Mouse (Mus musculus) liver, adult 2 months (tissue): ENCODE data around the gene Pitpnm1. TPM values are rescaled to one million over a fixed set of nuclear protein-coding genes. Genes with fewer than 3 reads are reported as not detected.
A peak's percentile ranks its signal among the peaks of the same experiment; 100 is the strongest.

ENCODE experiments used
- DNase-seq: peaks from one replicate; pipeline ENCODE4 v3.0.0-alpha.2; 2011; ENCODE audit warnings: low read depth, low spot score; ENCODE audit errors: extremely low read depth
- H3K27ac ChIP-seq: fragments of 200-500 bp; replicated peaks from 2 replicates; pipeline ENCODE4 v1.5.1; 2012; ENCODE audit warnings: low read depth, mild to moderate bottlenecking, control low read depth, inconsistent platforms, low read length; ENCODE audit not compliant: insufficient read depth
- H3K27me3 ChIP-seq: fragments of 200-500 bp; 2 replicates; pipeline ENCODE4 v1.6.1; 2012; ENCODE audit warnings: mild to moderate bottlenecking, moderate library complexity, low read length, inconsistent platforms; ENCODE audit not compliant: control insufficient read depth, insufficient read depth
- H3K36me3 ChIP-seq: fragments of 200-500 bp; 2 replicates; pipeline ENCODE4 v1.6.1; 2012; ENCODE audit warnings: low read length, inconsistent platforms; ENCODE audit not compliant: control insufficient read depth, insufficient read depth
- H3K4me1 ChIP-seq: fragments of 200-500 bp; 2 replicates; pipeline ENCODE4 v1.6.1; 2011; ENCODE audit warnings: low read length; ENCODE audit not compliant: control insufficient read depth, insufficient read depth
- H3K4me3 ChIP-seq: fragments of 200-500 bp; 2 replicates; pipeline ENCODE4 v1.5.1; 2011; ENCODE audit warnings: low read depth, mild to moderate bottlenecking, control low read depth, low read length, moderate library complexity; ENCODE audit not compliant: insufficient read depth
- H3K79me2 ChIP-seq: fragments of 200-500 bp; 2 replicates; pipeline ENCODE4 v1.6.1; 2012; ENCODE audit warnings: inconsistent platforms, mild to moderate bottlenecking, low read length, moderate library complexity; ENCODE audit not compliant: control insufficient read depth, insufficient read depth
- H3K9ac ChIP-seq: fragments of 200-500 bp; 2 replicates; pipeline ENCODE4 v1.6.1; 2012; ENCODE audit warnings: low read depth, mild to moderate bottlenecking, control low read depth, inconsistent platforms, low read length
- CTCF ChIP-seq: fragments of 200-500 bp; IDR thresholded peaks from 2 replicates; pipeline ENCODE4 v1.5.1; 2011; ENCODE audit warnings: low read depth, low read length, control low read depth
- POLR2A ChIP-seq: fragments of 200-500 bp; IDR thresholded peaks from 2 replicates; pipeline ENCODE4 v1.6.1; 2011; ENCODE audit warnings: low read length, control low read depth; ENCODE audit not compliant: insufficient read depth; ENCODE audit errors: extremely low read depth
- WGBS: fragments of 180-500 bp; shearing (Covaris S2); methylation state at CpG from one replicate; pipeline ENCODE4 v1.1.7; 2018; 5-methylcytosine and 5-hydroxymethylcytosine counted together
- polyA plus RNA-seq: library from polyadenylated mRNA; depleted of rRNA; stranded (reverse); fragments of >200 nt; gene quantifications from 2 replicates; pipeline ENCODE4 v1.2.3, GENCODE M21; 2012
- total RNA-seq: library from RNA; depleted of rRNA; stranded (reverse); fragments of >200 nt; gene quantifications from 2 replicates; pipeline ENCODE4 v1.2.3, GENCODE M21; 2014

Pitpnm1 gene
- total and polyA plus RNA-seq, 2 experiments, result 1.7 to 14.2 TPM

DNA sequence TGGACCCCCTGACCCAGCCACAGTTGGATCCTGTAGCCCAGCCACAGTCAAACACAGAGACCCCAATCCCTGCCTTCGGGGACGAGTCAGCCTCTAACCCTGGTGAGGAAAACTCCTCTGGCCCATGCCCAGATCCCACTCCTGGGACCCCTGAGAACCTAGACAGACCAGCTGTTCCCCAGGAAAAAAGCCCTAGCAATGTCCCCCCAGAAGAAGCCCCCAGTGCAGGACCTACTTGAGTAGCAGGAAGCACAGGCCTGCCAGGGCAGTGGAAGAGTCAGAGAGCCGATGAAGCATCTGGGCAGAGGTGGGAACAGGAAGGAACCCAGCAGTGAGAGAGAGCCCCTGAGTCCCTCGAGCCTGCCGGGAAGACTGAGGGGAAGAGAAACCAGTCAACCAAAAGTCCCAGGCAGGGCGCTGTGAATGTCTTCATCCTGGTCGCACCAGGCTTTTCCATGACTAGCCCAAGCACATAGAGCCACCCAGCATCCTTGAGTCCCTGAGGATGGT is 44.0 kb downstream of the Pitpnm1 start, which contains the start of gene Cabp4:
Gene Cabp4 (minus strand): TSS at position 275 of the 510 bp plus-strand sequence.
- no peak for DNase-seq
- Histone ChIP-seq H3K36me3 (no peaks in the 10 kb centered on the region), H3K27me3 (no peaks in the 10 kb centered on the region), H3K4me3 (no peak within 1 kb of the TSS), H3K27ac (peak within 1 kb of the TSS; percentile 9; the same call in 1 of the 2 replicates), H3K9ac (no peak within 1 kb of the TSS), H3K79me2 (peaks cover 3% of the 10 kb centered on the region; the same call in 1 of the 2 replicates), H3K4me1 (peaks cover 3% of the 10 kb centered on the region)
- TF ChIP-seq POLR2A (no peak), CTCF (no peak)
- WGBS, result 84% methylated on average over 7 of the region's 7 CpGs

GRCm38 (mm10) chr19:4144550-4145498 is 45.0 kb downstream of the Pitpnm1 start:
- Histone ChIP-seq H3K27ac (peak overlapping the region; percentile 21; the same call in 1 of the 2 replicates), H3K36me3 (no peaks in the 10 kb centered on the region), H3K79me2 (peaks cover 10% of the 10 kb centered on the region; the same call in 1 of the 2 replicates), H3K4me3 (no peak overlapping the region), H3K4me1 (peaks cover 12% of the 10 kb centered on the region), H3K27me3 (no peaks in the 10 kb centered on the region), H3K9ac (no peak overlapping the region)
- no peak for DNase-seq
- 85% methylated on average over 16 of the region's 16 CpGs for WGBS
- TF ChIP-seq CTCF (no peak), POLR2A (no peak)

DNA sequence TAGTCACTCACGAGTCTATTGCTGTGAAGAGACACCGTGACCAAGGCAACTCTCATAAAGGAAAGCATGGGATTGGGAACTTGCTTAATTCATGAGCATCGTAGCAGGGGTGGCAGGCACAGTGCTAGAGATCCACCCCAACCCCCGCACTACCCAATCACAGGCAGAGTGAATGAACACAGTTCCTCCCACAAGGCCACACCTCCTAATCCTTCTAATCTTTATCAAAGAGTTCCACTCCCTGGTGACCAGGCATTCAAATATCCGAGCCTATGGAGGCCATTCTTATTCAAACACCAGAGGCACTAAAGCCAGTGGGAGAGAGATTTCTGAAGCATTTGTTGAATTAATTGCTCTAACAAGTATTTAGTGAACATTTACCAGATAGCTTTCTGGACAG is 46.1 kb downstream of the Pitpnm1 start:
- H3K27ac ChIP-seq, result no peak overlapping the region
- WGBS, result 96% methylated on average over 5 of the region's 5 CpGs
- no peak for TF ChIP-seq POLR2A

DNA sequence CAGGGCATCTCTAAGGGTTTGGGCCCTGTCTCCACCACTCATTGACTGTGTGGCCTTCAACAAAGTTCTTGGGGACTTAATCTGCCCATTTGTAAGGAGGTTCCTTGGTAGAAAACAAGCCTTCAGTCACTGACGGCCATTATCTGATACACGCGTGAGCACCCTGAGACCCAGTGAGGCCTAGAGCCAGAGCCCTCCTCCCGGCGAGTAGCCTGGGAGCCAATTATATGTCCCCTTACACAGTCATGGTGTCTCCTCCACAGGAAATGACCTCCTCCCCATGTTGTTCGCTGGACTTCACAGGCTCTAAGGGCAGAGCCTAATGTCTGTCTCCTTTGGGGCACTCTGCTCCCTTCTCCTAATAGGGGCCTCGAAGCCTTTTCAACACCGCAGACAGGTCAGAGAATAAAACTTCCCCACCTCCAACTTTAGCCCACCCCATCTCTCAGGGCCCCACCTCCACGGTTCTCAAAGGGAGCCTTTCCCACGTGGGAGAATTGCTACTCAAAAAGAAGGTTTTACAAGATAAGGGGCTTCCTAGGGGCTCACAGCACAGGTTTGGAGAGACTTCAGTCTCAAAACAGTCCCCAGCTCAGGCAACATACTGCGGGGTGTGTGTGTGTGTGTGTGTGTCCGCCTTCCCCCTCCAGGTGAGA is 46.7 kb downstream of the Pitpnm1 start:
- H3K27ac ChIP-seq, result peak overlapping the region; percentile 7; the same call in 1 of the 2 replicates
- H3K27me3 ChIP-seq, result no peaks in the 10 kb centered on the region
- no peak for TF ChIP-seq POLR2A
- TF ChIP-seq CTCF, result no peak
- H3K36me3 ChIP-seq, result no peaks in the 10 kb centered on the region
- H3K9ac ChIP-seq, result no peak overlapping the region
- H3K79me2 ChIP-seq, result peaks cover 15% of the 10 kb centered on the region; the same call in 1 of the 2 replicates
- H3K4me3 ChIP-seq, result no peak overlapping the region
- DNase-seq, result no peak
- WGBS, result 84% methylated on average over 12 of the region's 12 CpGs
- H3K4me1 ChIP-seq, result peaks cover 18% of the 10 kb centered on the region

More for the DNA sequence above, 46.1 kb downstream of the Pitpnm1 start:
- H3K4me1 ChIP-seq, result peaks cover 18% of the 10 kb centered on the region
- peaks cover 15% of the 10 kb centered on the region; the same call in 1 of the 2 replicates for H3K79me2 ChIP-seq
- H3K36me3 ChIP-seq, result no peaks in the 10 kb centered on the region
- H3K27me3 ChIP-seq, result no peaks in the 10 kb centered on the region
- no peak for DNase-seq
- no peak overlapping the region for H3K4me3 ChIP-seq
- no peak overlapping the region for H3K9ac ChIP-seq

DNA sequence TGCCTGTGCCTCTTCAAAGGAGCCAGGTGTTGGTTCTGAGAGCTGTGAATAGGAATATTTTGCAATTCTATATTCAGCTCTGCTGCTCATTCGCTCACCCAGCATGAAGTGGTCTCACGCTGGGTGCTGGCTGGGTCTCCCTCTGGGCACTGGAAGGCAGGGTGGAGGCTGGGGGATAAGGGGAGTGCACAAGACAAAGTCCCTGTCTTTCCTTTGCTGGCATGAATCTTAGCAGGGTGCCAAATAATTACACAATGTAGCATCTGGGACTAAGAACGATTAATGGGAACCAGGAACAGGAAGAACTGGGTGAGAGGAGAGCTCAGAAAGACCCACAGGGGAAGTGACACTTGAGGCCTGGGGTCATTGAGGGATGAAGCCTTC is 47.2 kb downstream of the Pitpnm1 start:
- peaks cover 18% of the 10 kb centered on the region for H3K4me1 ChIP-seq
- TF ChIP-seq POLR2A, result no peak
- no peak for TF ChIP-seq CTCF
- no peak overlapping the region for H3K4me3 ChIP-seq
- H3K9ac ChIP-seq, result no peak overlapping the region
- H3K79me2 ChIP-seq, result peaks cover 15% of the 10 kb centered on the region; the same call in 1 of the 2 replicates
- peak; percentile 66 for DNase-seq
- H3K36me3 ChIP-seq, result 0 out of 2 replicates have a peak, but pooled peaks cover 2% of the 10 kb centered on the region
- H3K27me3 ChIP-seq, result no peaks in the 10 kb centered on the region
- peak overlapping the region; percentile 11 for H3K27ac ChIP-seq
- WGBS, result 60% methylated on average over 3 of the region's 3 CpGs
